ENCODE assay signal across 9 mouse cellular contexts in genomic region chr11:110409776-110410175, GRCm38 (mm10). TPM values are rescaled to one million over a fixed set of nuclear protein-coding genes. Genes with fewer than 3 reads are reported as not detected.
DNase-seq lines count a peak whose midpoint lies in the region; ATAC-seq and TF ChIP-seq lines count a peak whose summit lies in the region.
"Had no signal": no experiment of that assay in that cellular context is flagged by ENCODE, and none has a peak within 500 bp of the region (broad histone marks: within the 10 kb centered on the region; RNA-seq: fewer than 3 reads in every experiment).

No protein-coding gene starts in this region.

- peaks cover 8% of the 10 kb centered on the region for H3K4me1 ChIP-seq in small intestine, adult 2 months (ENCODE audit: control insufficient read depth, insufficient read depth, insufficient read length, low read length)
- H3K4me1 ChIP-seq in hindbrain, embryonic 14.5 days (replicated peaks; ENCODE audit: control insufficient read depth, insufficient read depth, low read length) = no peaks in the 10 kb centered on the region
- no peaks in the 10 kb centered on the region for H3K4me1 ChIP-seq in forebrain, embryonic 10.5 days

- no peak for TF ChIP-seq POLR2A in small intestine, adult 2 months (IDR thresholded peaks at IDR 0.05; ENCODE audit: low read depth, low read length)

- peak; percentile 71; the same call in 1 of the 2 replicates for TF ChIP-seq CTCF in small intestine, adult 2 months (IDR thresholded peaks at IDR 0.05; ENCODE audit: extremely low read depth, insufficient read length, insufficient replicate concordance, low read depth, low read length)

- WGBS in small intestine, adult 2 months = 62% methylated on average over 9 of the region's 9 CpGs
- WGBS in hindbrain, embryonic 14.5 days = 76% methylated on average over 9 of the region's 9 CpGs
- whole genome bisulfite sequencing in forebrain, embryonic 10.5 days = 76% methylated on average over 9 of the region's 9 CpGs

- H3K27ac ChIP-seq in small intestine, adult 2 months (ENCODE audit: insufficient read depth, low read depth, low read length) = no peak overlapping the region
- no peak overlapping the region for H3K27ac ChIP-seq in hindbrain, embryonic 14.5 days
- H3K27ac ChIP-seq in forebrain, embryonic 10.5 days = no peak overlapping the region
- H3K27ac ChIP-seq: heart, embryonic 10.5 days had no signal

- no peaks in the 10 kb centered on the region for H3K27me3 ChIP-seq in small intestine, adult 2 months (ENCODE audit: control insufficient read depth, insufficient read depth, low read length)
- no peaks in the 10 kb centered on the region for H3K27me3 ChIP-seq in hindbrain, embryonic 14.5 days (ENCODE audit: control insufficient read depth, insufficient read depth, low read length)
- no peaks in the 10 kb centered on the region for H3K27me3 ChIP-seq in forebrain, embryonic 10.5 days (ENCODE audit: poor library complexity, severe bottlenecking)

- H3K9me3 ChIP-seq in hindbrain, embryonic 14.5 days (ENCODE audit: control insufficient read depth, low read length) = no peaks in the 10 kb centered on the region
- peaks cover 5% of the 10 kb centered on the region; the same call in 1 of the 2 replicates for H3K9me3 ChIP-seq in forebrain, embryonic 10.5 days
- H3K9me3 ChIP-seq: heart, embryonic 10.5 days had no signal

- H3K4me2 ChIP-seq in hindbrain, embryonic 14.5 days (replicated peaks) = no peak overlapping the region

- ATAC-seq in CD4-positive, CD25-positive, alpha-beta regulatory T cell, adult 4 months = peak; percentile 57
- ATAC-seq in common myeloid progenitor, adult 5-6 weeks (replicated peaks; ENCODE audit: low read depth, poor library complexity, severe bottlenecking) = peak; percentile 83
- ATAC-seq in hindbrain, embryonic 14.5 days (ENCODE audit: low FRiP score) = no peak

- H3K4me3 ChIP-seq in small intestine, adult 2 months (ENCODE audit: low read depth, low read length) = no peak overlapping the region
- no peak overlapping the region for H3K4me3 ChIP-seq in hindbrain, embryonic 14.5 days (replicated peaks; ENCODE audit: low read length)
- no peak overlapping the region for H3K4me3 ChIP-seq in forebrain, embryonic 10.5 days
- H3K4me3 ChIP-seq: heart, embryonic 10.5 days had no signal

- DNase-seq in gastrocnemius, postnatal 10 days = peak; percentile 44
- no peak for DNase-seq in gastrocnemius, postnatal 25 days
- DNase-seq in hindbrain, embryonic 14.5 days (ENCODE audit: low spot score) = no peak
- no peak for DNase-seq in forebrain, embryonic 10.5 days (ENCODE audit: extremely low spot score, low spot score)
- DNase-seq in ovary, postnatal 14 days (ENCODE audit: low spot score) = no peak

- no peak overlapping the region for H3K9ac ChIP-seq in hindbrain, embryonic 14.5 days

- no peaks in the 10 kb centered on the region for H3K36me3 ChIP-seq in small intestine, adult 2 months (ENCODE audit: control insufficient read depth, insufficient read depth, low read length)
- H3K36me3 ChIP-seq in hindbrain, embryonic 14.5 days (replicated peaks; ENCODE audit: control insufficient read depth, insufficient read depth) = no peaks in the 10 kb centered on the region
- peaks cover 50% of the 10 kb centered on the region for H3K36me3 ChIP-seq in forebrain, embryonic 10.5 days (replicated peaks)

RNA-seq across cellular contexts. Expression of gene Map2k6, which starts 10.9 kb away (rescaled TPM):
- total RNA-seq in gastrocnemius, postnatal 10 days (2021) = 10 to 100 TPM; 25.2 to 31.6 TPM
- total RNA-seq in gastrocnemius, postnatal 25 days (2021) = 10 to 100 TPM; 42.0 to 42.1 TPM
- polyA plus RNA-seq in CD4-positive, CD25-positive, alpha-beta regulatory T cell, adult 4 months (2017; shearing (Covaris generic)) = 1 to 10 TPM; 5.8 to 8.8 TPM
- total RNA-seq in common myeloid progenitor, adult 5-6 weeks (2017) = 16.0 and 19.9 TPM in 2 replicates
- 0.43 and 1.5 TPM in 2 replicates for polyA plus RNA-seq in small intestine, adult 2 months (2012; rRNA removed)
- 28.3 and 32.0 TPM in 2 replicates for polyA plus RNA-seq in hindbrain, embryonic 14.5 days (2014; fragmentation: Nextera tagmentation; extraction: Ambion mirVana)
- polyA plus RNA-seq in forebrain, embryonic 10.5 days (2016; fragmentation: Nextera tagmentation; extraction: Ambion mirVana) = 36.0 and 42.6 TPM in 2 replicates
